Mouse (Mus musculus) heart, embryonic 16.5 days (tissue): ENCODE data around the gene Skp1a. TPM values are rescaled to one million over a fixed set of nuclear protein-coding genes. Genes with fewer than 3 reads are reported as not detected.

ENCODE experiments used
- ATAC-seq: fragments of 200-750 bp; cut with Nextera tagmentation; replicated peaks from 2 replicates; pipeline ENCODE4 v1.8.0; 2017; ENCODE audit warnings: moderate number of reproducible peaks; ENCODE audit not compliant: insufficient read depth, low FRiP score; ENCODE audit errors: extremely low read depth
- H3K27ac ChIP-seq: fragments of 300-500 bp; sonication (generic); 2 replicates; pipeline ENCODE4 v1.5.1; 2014; ENCODE audit warnings: mild to moderate bottlenecking, low read length, control low read depth, moderate library complexity
- H3K27me3 ChIP-seq: fragments of 300-500 bp; sonication (generic); 2 replicates; pipeline ENCODE4 v1.6.1; 2014; ENCODE audit warnings: low read length, mixed read lengths; ENCODE audit not compliant: control insufficient read depth, insufficient read depth
- H3K36me3 ChIP-seq: fragments of 300-500 bp; sonication (generic); 2 replicates; pipeline ENCODE4 v1.6.1; 2014; ENCODE audit not compliant: control insufficient read depth, insufficient read depth
- H3K4me1 ChIP-seq: fragments of 300-500 bp; sonication (generic); 2 replicates; pipeline ENCODE4 v1.6.1; 2014; ENCODE audit warnings: low read length, mixed read lengths; ENCODE audit not compliant: control insufficient read depth, insufficient read depth
- H3K4me2 ChIP-seq: fragments of 300-500 bp; sonication (generic); 2 replicates; pipeline ENCODE4 v1.6.1; 2014; ENCODE audit warnings: low read depth, mild to moderate bottlenecking, control low read depth, low read length
- H3K4me3 ChIP-seq: fragments of 300-500 bp; sonication (generic); 2 replicates; pipeline ENCODE4 v1.5.1; 2014; ENCODE audit warnings: mild to moderate bottlenecking, control low read depth, low read length
- H3K9ac ChIP-seq: fragments of 300-500 bp; sonication (generic); 2 replicates; pipeline ENCODE4 v1.6.1; 2014; ENCODE audit warnings: low read length, control low read depth
- H3K9me3 ChIP-seq: fragments of 300-500 bp; sonication (generic); replicated peaks from 2 replicates; pipeline ENCODE4 v1.6.1; 2016; ENCODE audit warnings: low read length; ENCODE audit not compliant: control insufficient read depth
- WGBS: fragments of 180-500 bp; shearing (Covaris S2); extraction: QIAGEN DNeasy Blood & Tissue Kit; methylation state at CpG from one replicate; pipeline ENCODE4 v1.1.7; 2014; 5-methylcytosine and 5-hydroxymethylcytosine counted together
- polyA plus RNA-seq: library from polyadenylated mRNA; unstranded; fragments of >200 nt; fragmentation: Nextera tagmentation; extraction: Ambion mirVana; gene quantifications from 2 replicates; pipeline ENCODE4 v1.2.1, GENCODE M21; 2015

Skp1a gene
- polyA plus RNA-seq, 1 experiment from 2014 or later = 507 TPM

- no peak overlapping the region for H3K4me2 ChIP-seq
- H3K36me3 ChIP-seq = no peaks in the 10 kb centered on the region
- WGBS = 75% methylated on average over 3 of the region's 3 CpGs
- no peak overlapping the region for H3K4me3 ChIP-seq
- H3K9me3 ChIP-seq = no peaks in the 10 kb centered on the region
- H3K9ac ChIP-seq = no peak overlapping the region
- no peaks in the 10 kb centered on the region for H3K27me3 ChIP-seq
- H3K27ac ChIP-seq = no peak overlapping the region
- peaks cover 6% of the 10 kb centered on the region; the same call in 1 of the 2 replicates for H3K4me1 ChIP-seq
- ATAC-seq = no peak
These were observed 4.7 kb upstream of the Skp1a start for GRCm38 (mm10) chr11:52227053-52227452.

- H3K9ac ChIP-seq = no peak overlapping the region
These were observed 4.1 kb upstream of the Skp1a start for GRCm38 (mm10) chr11:52227466-52228226.

GRCm38 (mm10) chr11:52228722-52229448 is 2.9 kb upstream of the Skp1a start:
- H3K9ac ChIP-seq = no peak overlapping the region
- H3K4me2 ChIP-seq = no peak overlapping the region
- H3K27ac ChIP-seq = no peak overlapping the region
- no peak overlapping the region for H3K4me3 ChIP-seq
- H3K36me3 ChIP-seq = no peaks in the 10 kb centered on the region
- ATAC-seq = no peak
- WGBS = 68% methylated on average over 7 of the region's 7 CpGs
- no peaks in the 10 kb centered on the region for H3K27me3 ChIP-seq
- no peaks in the 10 kb centered on the region for H3K9me3 ChIP-seq
- peaks cover 16% of the 10 kb centered on the region for H3K4me1 ChIP-seq

More at GRCm38 (mm10) chr11:52227466-52228226, 4.1 kb upstream of the Skp1a start:
- H3K27me3 ChIP-seq = no peaks in the 10 kb centered on the region
- ATAC-seq = no peak
- no peaks in the 10 kb centered on the region for H3K36me3 ChIP-seq
- H3K4me3 ChIP-seq = no peak overlapping the region
- WGBS = 73% methylated on average over 13 of the region's 13 CpGs
- peaks cover 6% of the 10 kb centered on the region; the same call in 1 of the 2 replicates for H3K4me1 ChIP-seq
- no peaks in the 10 kb centered on the region for H3K9me3 ChIP-seq
- H3K4me2 ChIP-seq = no peak overlapping the region
- no peak overlapping the region for H3K27ac ChIP-seq

GRCm38 (mm10) chr11:52230694-52231093 is 1.1 kb upstream of the Skp1a start:
- peak overlapping the region; percentile 90 for H3K4me2 ChIP-seq
- H3K4me1 ChIP-seq = peaks cover 22% of the 10 kb centered on the region
- H3K4me3 ChIP-seq = no peak overlapping the region; the same call in 1 of the 2 replicates
- no peaks in the 10 kb centered on the region for H3K27me3 ChIP-seq
- ATAC-seq = no peak
- no peaks in the 10 kb centered on the region for H3K9me3 ChIP-seq
- no peak overlapping the region for H3K27ac ChIP-seq
- H3K9ac ChIP-seq = no peak overlapping the region
- WGBS = 63% methylated on average over 5 of the region's 5 CpGs
- no peaks in the 10 kb centered on the region for H3K36me3 ChIP-seq

GRCm38 (mm10) chr11:52233043-52233653 is 1.4 kb downstream of the Skp1a start:
- peak overlapping the region; percentile 85 for H3K4me3 ChIP-seq
- peak overlapping the region; percentile 90 for H3K4me2 ChIP-seq
- peak overlapping the region; percentile 93 for H3K9ac ChIP-seq
- no peaks in the 10 kb centered on the region for H3K9me3 ChIP-seq
- no peak for ATAC-seq
- peaks cover 22% of the 10 kb centered on the region for H3K4me1 ChIP-seq
- no peaks in the 10 kb centered on the region for H3K27me3 ChIP-seq
- H3K36me3 ChIP-seq = peaks cover 8% of the 10 kb centered on the region; the same call in 1 of the 2 replicates
- no peak overlapping the region for H3K27ac ChIP-seq
- 18% methylated on average over 3 of the region's 3 CpGs for WGBS

- no peak for ATAC-seq
- peaks cover 11% of the 10 kb centered on the region; the same call in 1 of the 2 replicates for H3K36me3 ChIP-seq
- no peak overlapping the region for H3K4me3 ChIP-seq
- H3K9me3 ChIP-seq = no peaks in the 10 kb centered on the region
- peak overlapping the region; percentile 90 for H3K4me2 ChIP-seq
- no peak overlapping the region for H3K27ac ChIP-seq
- H3K9ac ChIP-seq = no peak overlapping the region
- no peaks in the 10 kb centered on the region for H3K27me3 ChIP-seq
- peaks cover 22% of the 10 kb centered on the region for H3K4me1 ChIP-seq
- WGBS = 69% methylated on average over 1 of the region's 1 CpGs
These were observed 2.1 kb downstream of the Skp1a start for GRCm38 (mm10) chr11:52233906-52234305.

- H3K36me3 ChIP-seq = peaks cover 15% of the 10 kb centered on the region; the same call in 1 of the 2 replicates
- H3K27me3 ChIP-seq = no peaks in the 10 kb centered on the region
- H3K9me3 ChIP-seq = no peaks in the 10 kb centered on the region
- ATAC-seq = no peak
- H3K4me3 ChIP-seq = no peak overlapping the region
- no peak overlapping the region for H3K9ac ChIP-seq
- H3K4me2 ChIP-seq = peak overlapping the region; percentile 21
- H3K27ac ChIP-seq = no peak overlapping the region
- peaks cover 22% of the 10 kb centered on the region for H3K4me1 ChIP-seq
These were observed 2.7 kb downstream of the Skp1a start for GRCm38 (mm10) chr11:52234509-52234908.

- Histone ChIP-seq H3K36me3 (peaks cover 27% of the 10 kb centered on the region), H3K27me3 (no peaks in the 10 kb centered on the region), H3K4me2 (no peak overlapping the region), H3K9ac (no peak overlapping the region), H3K9me3 (no peaks in the 10 kb centered on the region), H3K27ac (no peak overlapping the region), H3K4me3 (no peak overlapping the region), H3K4me1 (no peaks in the 10 kb centered on the region)
- 86% methylated on average over 4 of the region's 4 CpGs for WGBS
- ATAC-seq = no peak
These were observed 9.2 kb downstream of the Skp1a start for GRCm38 (mm10) chr11:52240898-52241542.
